Mouse (Mus musculus) gastrocnemius, postnatal 4 days (tissue): ENCODE measurements around the gene Ctnna3. TPM values are rescaled to one million over a fixed set of nuclear protein-coding genes. Genes with fewer than 3 reads are reported as not detected.
"Not testable (repeated sequence)": the region's sequence is repeated elsewhere in the genome, so short reads cannot be mapped to it uniquely, and the experiment has no call there.

ENCODE experiments used
- DNase-seq, 2 experiments: peaks; one replicate each; pipeline ENCODE4 v3.0.0; 2021 to 2022; ENCODE audit warnings: low spot score in 2 of 2, mixed read lengths in 2 of 2
- total RNA-seq, 2 experiments: library from RNA; stranded (reverse); gene quantifications; 2 replicates each; pipeline ENCODE4 v1.2.3; 2021

Ctnna3 gene
- total RNA-seq, 2 experiments from 2014 or later, result 25.3 to 27.7 TPM

DNA sequence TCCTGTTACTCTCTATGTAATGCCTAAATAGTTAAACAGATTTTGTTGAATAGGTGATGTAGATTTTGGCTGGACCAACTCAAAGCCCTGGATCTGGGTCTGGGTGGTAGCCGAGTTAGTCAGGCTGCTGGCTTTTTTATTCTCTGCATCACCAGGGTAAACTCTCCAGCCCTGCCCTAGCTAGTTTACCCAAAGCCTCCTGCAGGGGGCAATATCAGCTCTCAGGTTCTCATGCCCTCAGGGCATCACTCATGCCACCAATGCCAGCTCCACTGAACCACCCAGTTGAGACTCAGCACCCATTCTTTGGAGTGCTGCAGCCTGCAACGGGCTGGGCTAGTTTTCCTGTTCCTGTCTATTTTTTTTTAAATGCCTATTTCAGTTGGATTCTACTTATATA is 1431.5 kb downstream of the Ctnna3 start:
- DNase-seq, result no peak

DNA sequence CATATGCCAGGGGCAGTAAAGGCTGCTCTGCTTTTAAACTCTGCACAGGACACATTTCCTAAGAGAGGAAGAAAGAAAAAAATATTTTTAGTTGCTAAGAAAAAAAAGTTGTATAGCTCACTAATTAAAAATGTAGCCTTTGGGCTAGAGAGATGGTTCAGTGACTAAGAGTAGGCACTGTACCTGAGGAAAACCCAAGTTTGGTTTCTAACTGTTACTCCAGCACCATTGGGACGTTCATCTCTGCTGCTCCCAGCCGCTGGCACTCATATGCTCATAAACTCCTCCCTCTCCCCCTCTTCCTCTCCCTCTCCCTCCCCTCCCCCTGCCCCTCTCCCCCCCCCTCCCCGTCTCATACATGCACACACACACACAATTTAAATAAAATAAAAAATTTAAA is 1441.0 kb downstream of the Ctnna3 start:
- DNase-seq, result no peak

DNA sequence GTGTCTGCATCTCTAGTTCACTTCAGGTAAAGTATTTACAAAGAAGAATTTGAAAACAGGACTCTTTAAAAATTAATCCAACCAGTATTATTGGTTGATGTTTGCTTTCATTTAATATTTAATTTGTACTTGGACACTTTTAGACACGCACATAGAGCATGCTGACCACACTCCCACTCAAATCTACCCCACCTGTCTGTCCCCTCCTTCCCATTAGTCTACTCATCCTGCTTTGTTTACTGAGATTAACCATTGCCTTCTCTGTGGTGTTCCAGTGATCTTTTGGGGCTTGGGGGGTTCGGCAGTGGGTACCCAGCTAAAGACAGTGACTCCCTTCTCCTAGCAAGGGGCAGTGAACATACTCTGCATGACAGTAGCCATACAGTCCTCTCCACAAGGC is 1446.6 kb downstream of the Ctnna3 start:
- DNase-seq, result no peak

DNA sequence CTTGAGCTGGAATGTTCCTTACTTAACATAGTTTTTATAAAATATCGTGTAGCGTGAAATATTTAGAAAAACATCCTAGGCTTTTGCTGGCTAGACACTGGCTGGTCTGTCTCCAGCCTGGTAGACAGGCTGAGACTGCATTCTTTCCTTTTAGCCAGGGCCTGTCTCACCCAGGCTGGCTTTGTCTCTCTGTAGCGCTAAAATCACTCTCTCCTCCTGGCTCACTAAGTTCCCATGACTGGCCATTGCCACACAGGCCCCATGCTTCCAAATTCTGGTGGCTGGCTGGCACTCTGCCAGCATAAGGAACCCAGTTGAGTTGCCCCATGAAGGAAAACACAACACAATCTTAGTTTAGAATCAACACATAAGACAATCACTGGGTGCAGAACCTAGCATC is 1450.0 kb downstream of the Ctnna3 start:
- no peak for DNase-seq

DNA sequence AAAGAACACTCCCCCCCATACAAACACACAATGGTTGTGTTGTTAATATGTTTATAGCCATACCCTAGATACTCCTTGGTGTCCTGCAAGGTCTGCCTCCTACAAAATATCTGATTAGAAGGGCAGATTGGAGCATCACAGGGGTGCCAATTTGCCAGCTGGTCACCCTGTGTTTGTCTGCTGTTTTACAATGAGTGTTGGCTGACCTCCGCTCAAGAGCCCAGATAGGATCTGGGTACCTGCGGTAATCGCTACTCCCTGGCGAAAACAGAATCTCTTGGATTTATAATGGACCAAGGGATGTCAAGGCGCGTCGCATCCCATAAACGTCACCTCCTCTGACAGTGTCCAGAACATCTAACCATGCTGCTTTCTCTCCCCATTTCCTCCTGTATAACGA is 1457.0 kb downstream of the Ctnna3 start:
- no peak for DNase-seq

DNA sequence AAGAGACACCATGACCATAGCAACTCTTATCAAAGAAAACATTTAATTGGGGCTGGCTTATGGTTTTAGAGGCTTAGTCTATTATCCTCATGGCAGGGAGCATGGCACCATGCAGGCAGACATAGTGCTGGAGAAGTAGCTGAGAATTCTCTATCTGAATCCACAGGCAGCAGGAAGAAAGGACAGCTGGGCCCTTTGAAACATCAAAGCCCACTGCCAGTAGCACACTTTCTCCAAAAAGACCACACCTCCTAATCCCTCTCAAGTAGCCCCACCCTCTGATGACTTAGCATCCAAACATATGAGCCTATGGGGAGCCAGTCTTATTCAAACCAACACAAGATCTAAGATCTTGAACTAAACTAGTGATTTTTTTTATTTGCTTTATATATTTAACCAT is 1462.6 kb downstream of the Ctnna3 start:
- DNase-seq, result no peak

DNA sequence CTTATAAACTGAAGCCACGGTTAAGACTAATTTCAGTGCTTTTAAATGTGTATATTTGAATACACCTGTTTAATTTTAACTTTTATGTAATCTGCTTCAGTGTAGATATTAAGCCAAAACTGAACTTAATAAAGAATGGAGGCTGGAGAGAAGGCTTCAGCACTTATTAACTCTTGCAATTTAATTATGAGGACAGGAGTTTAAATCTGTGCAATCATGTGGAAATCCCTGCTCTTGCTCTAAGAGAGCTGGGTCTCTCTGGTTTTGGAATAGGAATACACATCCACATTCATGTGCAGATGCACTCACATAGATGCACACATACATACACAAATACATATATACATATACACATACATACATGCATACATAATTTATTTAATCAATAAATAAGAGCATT is 1468.8 kb downstream of the Ctnna3 start:
- no peak for DNase-seq

DNA sequence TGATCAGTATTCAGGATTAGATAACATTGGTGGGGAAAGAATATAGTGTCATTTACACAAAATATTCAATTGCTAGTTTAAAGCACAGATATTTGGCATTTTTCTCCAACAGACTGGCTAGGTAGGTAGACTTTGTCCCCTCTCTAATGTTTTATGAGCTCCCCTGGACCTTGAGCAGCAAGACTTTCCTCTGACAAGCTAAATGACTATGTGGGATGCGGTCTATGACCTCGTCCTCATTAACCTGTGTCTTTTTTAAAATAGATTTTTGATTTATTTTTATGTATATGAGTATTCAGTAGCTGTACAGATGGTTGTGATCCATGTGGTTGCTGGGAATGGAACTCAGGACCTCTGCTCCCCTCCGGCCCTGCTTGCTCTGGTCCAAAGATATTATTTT is 1471.8 kb downstream of the Ctnna3 start:
- no peak for DNase-seq

DNA sequence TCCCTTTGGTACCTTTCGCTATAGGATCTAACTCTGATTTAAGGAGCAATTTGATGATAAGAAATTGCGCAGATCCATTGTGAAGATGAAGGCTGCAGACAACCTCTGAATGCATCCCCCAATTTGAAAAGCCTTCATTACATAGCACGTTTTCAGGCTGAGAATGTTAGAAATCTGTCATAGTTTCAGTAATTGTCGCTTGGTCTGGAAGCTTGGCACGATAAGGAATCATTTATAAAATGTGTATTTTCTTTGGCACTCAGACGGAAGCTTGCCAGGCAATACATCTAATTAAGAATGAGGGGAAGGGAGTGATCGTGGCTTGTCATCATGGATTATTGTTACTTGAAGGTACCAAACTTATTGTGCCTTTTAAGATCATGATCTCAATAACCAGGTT is 1511.1 kb downstream of the Ctnna3 start:
- DNase-seq, result no peak

DNA sequence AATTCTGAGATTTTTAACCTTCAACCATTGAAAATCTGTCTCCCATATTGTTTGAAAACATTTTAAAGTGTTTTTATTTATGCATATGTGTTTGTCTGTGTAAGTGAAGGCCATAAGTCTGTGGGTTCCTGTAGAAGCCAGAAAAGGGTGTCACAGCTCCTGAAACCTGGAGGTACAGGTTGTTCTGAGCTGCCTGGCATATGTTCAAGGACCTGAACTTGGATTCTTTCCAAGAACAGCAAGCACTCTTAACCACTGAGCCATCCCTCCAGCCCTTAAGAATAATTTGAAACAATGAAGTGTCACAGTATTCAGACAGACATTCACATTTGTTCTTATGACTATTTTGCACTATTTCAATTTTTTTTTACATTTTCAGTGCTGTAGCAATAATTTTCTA is 1528.5 kb downstream of the Ctnna3 start:
- no peak for DNase-seq

DNA sequence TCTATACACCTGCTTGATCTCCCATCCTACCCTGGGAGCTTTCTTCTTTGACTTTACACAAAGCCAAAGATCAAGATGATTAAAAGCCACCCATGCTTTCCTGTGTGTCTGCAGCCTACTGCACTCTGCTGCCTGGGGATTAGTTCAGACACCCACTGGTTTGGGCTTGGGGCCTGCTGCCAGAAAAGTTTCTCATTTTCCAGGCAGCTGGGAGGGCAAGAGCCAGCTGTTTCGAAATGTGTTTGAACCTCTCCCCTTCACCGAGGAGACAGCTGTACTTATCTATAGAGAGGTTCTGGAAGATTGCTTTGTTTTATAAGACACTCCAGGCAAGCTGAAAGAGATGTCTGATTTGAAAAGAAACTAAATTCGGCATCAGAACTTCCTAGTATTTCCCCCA is 1563.0 kb downstream of the Ctnna3 start:
- peak in 1 of 2 experiments; percentile 21 for DNase-seq

DNA sequence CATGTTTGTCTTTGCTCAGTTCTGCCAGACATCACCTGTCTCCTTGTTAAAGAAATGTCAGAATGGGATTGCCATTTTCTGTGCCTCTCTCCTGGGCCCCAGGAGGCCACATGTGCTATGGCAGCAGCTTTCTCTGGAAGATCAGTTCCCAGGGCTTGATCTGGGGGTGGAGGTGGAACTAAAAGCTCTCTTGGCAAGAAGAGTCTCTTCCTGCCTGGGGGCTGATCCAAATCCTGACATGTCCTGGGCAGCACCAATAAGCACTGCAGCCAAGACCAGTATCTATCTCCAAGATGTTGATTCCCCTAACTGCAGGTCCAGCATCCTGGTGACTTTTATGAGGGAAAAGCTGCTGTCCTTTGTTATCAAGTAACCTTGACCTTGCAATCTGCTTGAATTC is 1583.6 kb downstream of the Ctnna3 start:
- no peak for DNase-seq

DNA sequence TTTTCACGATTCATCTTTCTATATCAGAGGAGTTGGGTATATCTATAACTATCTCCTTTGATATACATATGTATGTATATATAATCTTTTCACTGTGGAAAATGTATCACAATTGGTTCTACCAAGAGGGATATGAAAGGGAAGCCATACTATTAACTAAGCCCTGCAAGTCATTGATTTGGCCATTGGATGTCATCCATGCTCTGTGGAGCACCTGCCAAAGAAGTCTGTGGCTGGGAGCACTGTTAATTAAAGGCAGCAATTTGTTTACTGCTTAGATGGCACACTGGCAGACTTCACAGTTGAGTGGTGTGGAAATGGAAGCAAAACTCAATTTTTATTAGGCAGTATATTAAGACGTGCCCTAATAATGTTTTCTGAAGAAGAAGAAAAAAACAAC is 1592.8 kb downstream of the Ctnna3 start:
- DNase-seq, result no peak

DNA sequence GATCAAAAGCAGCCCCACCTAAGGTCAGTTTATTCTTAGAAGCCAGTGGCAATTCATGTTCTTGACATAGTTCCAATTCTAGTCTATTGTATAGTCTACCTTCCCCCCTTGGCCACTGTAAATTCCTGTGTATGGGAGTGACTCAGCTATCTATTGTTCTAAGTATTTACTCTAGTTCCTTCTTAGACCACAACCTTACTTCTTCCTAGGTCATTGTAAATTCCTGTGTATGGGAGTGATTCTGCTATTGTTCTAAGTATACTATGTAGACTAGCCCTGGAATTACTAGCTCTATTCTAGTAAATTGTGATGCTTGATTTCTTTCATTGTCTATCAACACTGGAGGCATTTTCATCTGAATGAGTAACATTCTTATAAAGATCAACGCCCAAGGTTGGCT is 1603.6 kb downstream of the Ctnna3 start:
- not testable (repeated sequence) for DNase-seq

Other genes starting within 250 kb of the Ctnna3 start
- 100 to 1,000 TPM; 208 to 218 TPM for gene Mypn, start 226.1 kb upstream of the Ctnna3 start, total RNA-seq
- gene Herc4, start 186.3 kb upstream of the Ctnna3 start, total RNA-seq, result 10 to 100 TPM; 29.2 to 33.2 TPM
- gene Sirt1, start 48.4 kb upstream of the Ctnna3 start, total RNA-seq, result 10 to 100 TPM in 1 of 2 experiments, 1 to 10 TPM in 1; 9.3 to 14.1 TPM
- gene Dnajc12, start 47.7 kb upstream of the Ctnna3 start, total RNA-seq, result 10 to 100 TPM in 1 of 2 experiments, 1 to 10 TPM in 1; 9.4 to 10.9 TPM
- not detected for gene Gm7075, start 8.3 kb upstream of the Ctnna3 start, total RNA-seq